Comparison of ENCODE assay signal across 9 mouse cellular contexts in genomic region chr9:72449367-72449766, GRCm38 (mm10). TPM values are rescaled to one million over a fixed set of nuclear protein-coding genes. Genes with fewer than 3 reads are reported as not detected.
DNase-seq lines count a peak whose midpoint lies in the region; ATAC-seq and TF ChIP-seq lines count a peak whose summit lies in the region.
"Had no signal": no experiment of that assay in that cellular context is flagged by ENCODE, and none has a peak within 500 bp of the region (broad histone marks: within the 10 kb centered on the region; RNA-seq: fewer than 3 reads in every experiment).

No protein-coding gene starts in this region.

- H3K4me3 ChIP-seq in cortical plate, adult 2 months (ENCODE audit: insufficient read depth, low read length), result peak overlapping the region; percentile 7; the same call in 1 of the 2 replicates
- peak overlapping the region; percentile 40 for H3K4me3 ChIP-seq in intestine, postnatal 0 days (ENCODE audit: low read depth, low read length)
- H3K4me3 ChIP-seq: limb, embryonic 12.5 days had no signal

- H3K27me3 ChIP-seq in intestine, postnatal 0 days (replicated peaks; ENCODE audit: control insufficient read depth, insufficient read depth, low read length), result no peaks in the 10 kb centered on the region
- H3K27me3 ChIP-seq: limb, embryonic 12.5 days had no signal

- no peak for TF ChIP-seq POLR2A in cortical plate, adult 2 months (IDR thresholded peaks at IDR 0.05; ENCODE audit: extremely low read depth, insufficient read depth, low read length)

- no peaks in the 10 kb centered on the region for H3K9me3 ChIP-seq in intestine, postnatal 0 days (ENCODE audit: control insufficient read depth)
- H3K9me3 ChIP-seq: limb, embryonic 12.5 days had no signal

- DNase-seq in lung, adult 18-20 months, result peak; percentile 42 to 43
- no peak for DNase-seq in lung, postnatal 4 days
- no peak for DNase-seq in right cerebral cortex, postnatal 4 days
- DNase-seq in left cerebral cortex, postnatal 4 days, result no peak
- DNase-seq in frontal cortex, postnatal 36 days (ENCODE audit: low spot score in 2 of 2), result no peak

- intact Hi-C loops in left cerebral cortex, postnatal 4 days (cut with DNase I), result no loop called here

- ATAC-seq in intestine, postnatal 0 days, result peak; percentile 76
- ATAC-seq in megakaryocyte progenitor cell, adult 5-6 weeks (replicated peaks; ENCODE audit: poor library complexity), result peak; percentile 81

- H3K4me2 ChIP-seq in intestine, postnatal 0 days (replicated peaks; ENCODE audit: low read depth), result peak overlapping the region; percentile 58
- H3K4me2 ChIP-seq: limb, embryonic 12.5 days had no signal

- 26% methylated on average over 7 of the region's 7 CpGs for WGBS in intestine, postnatal 0 days

- H3K36me3 ChIP-seq in intestine, postnatal 0 days (ENCODE audit: control insufficient read depth, insufficient read depth), result no peaks in the 10 kb centered on the region; the same call in 1 of the 2 replicates

- H3K27ac ChIP-seq in cortical plate, adult 2 months (ENCODE audit: insufficient read depth, low read length), result no peak overlapping the region
- H3K27ac ChIP-seq in intestine, postnatal 0 days (ENCODE audit: low read depth, low read length), result 0 out of 2 replicates have a peak overlapping the region, but pooled peaks have one; percentile 41
- H3K27ac ChIP-seq: limb, embryonic 12.5 days had no signal

- TF ChIP-seq CTCF in cortical plate, adult 2 months (IDR thresholded peaks at IDR 0.05; ENCODE audit: extremely low read depth, insufficient read depth, low read length), result no peak
- 0 out of 2 replicates have a peak, but pooled peaks have one; percentile 2 for TF ChIP-seq CTCF in intestine, postnatal 0 days (IDR thresholded peaks at IDR 0.05; ENCODE audit: low read depth)

- H3K4me1 ChIP-seq in cortical plate, adult 2 months (ENCODE audit: control insufficient read depth, insufficient read depth, low read length), result no peaks in the 10 kb centered on the region; the same call in 1 of the 2 replicates
- 0 out of 2 replicates have a peak, but pooled peaks cover 3% of the 10 kb centered on the region for H3K4me1 ChIP-seq in intestine, postnatal 0 days (replicated peaks; ENCODE audit: control insufficient read depth, insufficient read depth, low read length)

- H3K9ac ChIP-seq in intestine, postnatal 0 days (ENCODE audit: low read depth, low read length), result no peak overlapping the region
- H3K9ac ChIP-seq: limb, embryonic 12.5 days had no signal

RNA-seq across cellular contexts. Expression of gene Mns1, which starts 11.6 kb away (rescaled TPM):
- 1.5 and 2.4 TPM in 2 replicates for polyA plus RNA-seq in cortical plate, adult 2 months (2012; rRNA removed)
- polyA plus RNA-seq in intestine, postnatal 0 days (2015; fragmentation: Nextera tagmentation; extraction: Ambion mirVana), result 4.0 and 4.2 TPM in 2 replicates
- 59.4 and 83.2 TPM in 2 replicates for total RNA-seq in megakaryocyte progenitor cell, adult 5-6 weeks (2015)
- 89.7 and 128 TPM in 2 replicates for total RNA-seq in megakaryocyte progenitor cell, adult 5-6 weeks (2017)
- 1 to 10 TPM; 2.3 TPM for total RNA-seq in left cerebral cortex, postnatal 4 days (2021)

RNA-seq across cellular contexts. Expression of gene Tex9, which starts 42.6 kb away (rescaled TPM):
- 14.1 and 15.1 TPM in 2 replicates for polyA plus RNA-seq in cortical plate, adult 2 months (2012; rRNA removed)
- 7.7 and 10.7 TPM in 2 replicates for polyA plus RNA-seq in intestine, postnatal 0 days (2015; fragmentation: Nextera tagmentation; extraction: Ambion mirVana)
- total RNA-seq in megakaryocyte progenitor cell, adult 5-6 weeks (2015), result 8.8 and 17.7 TPM in 2 replicates
- 23.1 and 38.9 TPM in 2 replicates for total RNA-seq in megakaryocyte progenitor cell, adult 5-6 weeks (2017)
- 10 to 100 TPM; 13.7 to 20.0 TPM for total RNA-seq in left cerebral cortex, postnatal 4 days (2021)

Comparison
In these comparisons a context has a peak if more than half of its experiments do, and no peak if none do; other contexts are left out.
1. DNase-seq: peak in lung, adult 18-20 months (2 of 2); none in lung, postnatal 4 days (0 of 2), right cerebral cortex, postnatal 4 days (single experiment), left cerebral cortex, postnatal 4 days (single experiment) and frontal cortex, postnatal 36 days (0 of 2).
2. RNA of gene Mns1, which starts 11.6 kb away (total RNA-seq): 59.4 to 128 TPM in megakaryocyte progenitor cell, adult 5-6 weeks; 2.3 TPM in left cerebral cortex, postnatal 4 days; every median in the first group is over 10 times any median in the second.